Mouse (Mus musculus) limb, embryonic 14.5 days (tissue): ENCODE data around the gene Oit1. TPM values are rescaled to one million over a fixed set of nuclear protein-coding genes. Genes with fewer than 3 reads are reported as not detected.

Experiments
- ATAC-seq: fragments of 200-750 bp; cut with Nextera tagmentation; 2 replicates; pipeline ENCODE4 v1.8.0; 2017; ENCODE audit warnings: low read depth, moderate number of reproducible peaks, moderate TSS enrichment; ENCODE audit not compliant: low FRiP score
- DNase-seq: peaks from one replicate; pipeline ENCODE4 v3.0.0-alpha.2; 2015; ENCODE audit warnings: low spot score
- H3K27ac ChIP-seq: fragments of 300-500 bp; sonication (generic); replicated peaks from 2 replicates; pipeline ENCODE4 v1.5.1; 2014; ENCODE audit warnings: low read depth, mild to moderate bottlenecking, low read length, moderate library complexity, mixed read lengths
- H3K27me3 ChIP-seq: fragments of 300-500 bp; sonication (generic); 2 replicates; pipeline ENCODE4 v1.6.1; 2014; ENCODE audit warnings: low read length, mixed read lengths; ENCODE audit not compliant: control insufficient read depth, insufficient read depth
- H3K36me3 ChIP-seq: fragments of 300-500 bp; sonication (generic); 2 replicates; pipeline ENCODE4 v1.6.1; 2014; ENCODE audit warnings: mild to moderate bottlenecking, low read length, moderate library complexity, mixed read lengths; ENCODE audit not compliant: control insufficient read depth, insufficient read depth
- H3K4me1 ChIP-seq: fragments of 300-500 bp; sonication (generic); 2 replicates; pipeline ENCODE4 v1.6.1; 2014; ENCODE audit warnings: antibody characterized with exemption, low read length, mixed read lengths; ENCODE audit not compliant: control insufficient read depth, insufficient read depth
- H3K4me2 ChIP-seq: fragments of 300-500 bp; sonication (generic); replicated peaks from 2 replicates; pipeline ENCODE4 v1.6.1; 2014; ENCODE audit warnings: low read depth, mild to moderate bottlenecking, low read length, moderate library complexity; ENCODE audit not compliant: severe bottlenecking
- H3K4me3 ChIP-seq: fragments of 300-500 bp; sonication (generic); replicated peaks from 2 replicates; pipeline ENCODE4 v1.5.1; 2014; ENCODE audit warnings: low read length
- H3K9ac ChIP-seq: fragments of 300-500 bp; sonication (generic); 2 replicates; pipeline ENCODE4 v1.6.1; 2014; ENCODE audit warnings: mild to moderate bottlenecking, low read depth, low read length, moderate library complexity; ENCODE audit not compliant: severe bottlenecking
- H3K9me3 ChIP-seq: fragments of 300-500 bp; sonication (generic); 2 replicates; pipeline ENCODE4 v1.6.1; 2016; ENCODE audit warnings: low read length; ENCODE audit not compliant: control insufficient read depth
- POLR2A ChIP-seq: fragments of 200-500 bp; IDR thresholded peaks from 2 replicates; pipeline ENCODE4 v1.8.0; 2012; ENCODE audit warnings: inconsistent platforms, mild to moderate bottlenecking, moderate library complexity, borderline replicate concordance; ENCODE audit not compliant: insufficient read depth, insufficient read length; ENCODE audit errors: extremely low read depth
- WGBS: fragments of 180-500 bp; shearing (Covaris S2); extraction: QIAGEN DNeasy Blood & Tissue Kit; methylation state at CpG from one replicate; pipeline ENCODE4 v1.1.7; 2014; 5-methylcytosine and 5-hydroxymethylcytosine counted together
- polyA plus RNA-seq, 2 experiments: library from polyadenylated mRNA; depleted of rRNA in 1 of 2; stranded (reverse) in 1 of 2; unstranded in 1 of 2; fragments of >200 nt; fragmentation: Nextera tagmentation in 1 of 2; extraction: Ambion mirVana in 1 of 2; gene quantifications; 2 replicates each; pipeline versions ENCODE4 v1.2.1 to v1.2.3; 2012 to 2014

Gene Oit1
- polyA plus RNA-seq, 2 experiments = 0.15 to 0.19 TPM

DNA sequence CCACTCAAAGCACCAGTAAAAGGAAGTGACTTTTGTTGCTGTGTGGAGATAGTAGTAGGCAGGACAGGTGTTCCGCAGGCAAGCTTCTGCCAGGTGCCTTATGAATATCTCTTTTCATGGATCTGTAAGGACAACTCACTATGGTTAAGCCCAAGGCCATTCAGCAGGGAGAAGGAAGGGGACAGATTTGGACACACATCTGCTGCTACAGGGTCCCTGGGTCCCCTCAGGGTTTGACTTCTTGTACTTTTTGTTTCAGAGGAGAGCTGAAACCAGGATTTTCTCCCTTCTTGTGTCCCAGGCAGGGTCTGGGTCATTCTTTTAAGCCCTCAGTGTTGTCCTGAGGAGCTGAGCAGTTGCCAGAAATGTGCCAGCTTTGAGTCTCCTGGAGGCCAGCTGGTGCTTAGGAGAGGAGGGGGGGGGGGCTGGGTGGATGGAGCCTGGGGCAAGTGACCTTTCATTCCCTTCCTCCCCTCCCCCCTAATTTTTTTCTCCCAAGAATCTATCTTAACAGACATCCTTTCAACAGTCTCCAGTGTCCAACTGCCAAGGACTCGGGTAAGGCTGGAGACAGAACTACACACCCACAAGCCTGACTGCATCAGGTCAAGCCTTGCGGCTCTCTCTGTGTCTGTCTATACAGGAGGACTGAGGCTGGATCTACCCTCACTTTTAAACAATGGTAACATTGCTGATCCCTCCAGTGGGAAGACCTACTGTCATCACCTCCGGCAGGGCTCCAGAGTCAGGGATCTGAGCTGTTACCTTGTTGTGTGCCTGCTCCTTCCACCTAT, 10.6 kb downstream of the Oit1 start:
- WGBS = 69% methylated on average over 4 of the region's 4 CpGs
- Histone ChIP-seq H3K4me1 (no peaks in the 10 kb centered on the region), H3K27me3 (no peaks in the 10 kb centered on the region), H3K36me3 (no peaks in the 10 kb centered on the region), H3K4me2 (no peak overlapping the region), H3K9me3 (no peaks in the 10 kb centered on the region), H3K27ac (no peak overlapping the region), H3K4me3 (no peak overlapping the region), H3K9ac (no peak overlapping the region)
- ATAC-seq (no peak), DNase-seq (no peak)
- no peak for TF ChIP-seq POLR2A

DNA sequence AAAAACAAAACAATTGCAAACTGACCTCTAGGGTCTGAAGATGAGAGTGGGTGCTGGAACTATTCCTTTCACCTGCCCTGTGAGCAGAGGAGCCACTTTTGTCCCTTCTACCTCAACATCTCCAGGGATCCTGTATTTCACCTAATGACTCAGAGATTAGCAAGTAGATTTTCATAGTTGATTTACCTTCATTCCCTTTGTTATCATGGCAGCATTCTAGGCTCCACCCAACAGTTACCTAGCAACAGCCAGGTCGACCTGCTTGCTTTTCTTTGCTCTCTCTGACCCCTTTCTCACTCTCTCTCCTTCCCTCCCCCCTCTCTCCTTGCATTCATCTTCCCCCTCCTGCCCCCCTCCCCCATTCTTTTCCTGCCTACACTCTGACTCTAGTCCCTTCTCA, 11.4 kb downstream of the Oit1 start:
- ATAC-seq (no peak), DNase-seq (no peak)
- H3K4me1 ChIP-seq = no peaks in the 10 kb centered on the region
- no peak overlapping the region for H3K4me2 ChIP-seq
- WGBS = 4% methylated on average over 1 of the region's 1 CpGs
- H3K27me3 ChIP-seq = no peaks in the 10 kb centered on the region
- H3K36me3 ChIP-seq = no peaks in the 10 kb centered on the region
- no peak overlapping the region for H3K4me3 ChIP-seq
- no peak overlapping the region for H3K9ac ChIP-seq
- TF ChIP-seq POLR2A = no peak
- no peaks in the 10 kb centered on the region for H3K9me3 ChIP-seq
- H3K27ac ChIP-seq = no peak overlapping the region

DNA sequence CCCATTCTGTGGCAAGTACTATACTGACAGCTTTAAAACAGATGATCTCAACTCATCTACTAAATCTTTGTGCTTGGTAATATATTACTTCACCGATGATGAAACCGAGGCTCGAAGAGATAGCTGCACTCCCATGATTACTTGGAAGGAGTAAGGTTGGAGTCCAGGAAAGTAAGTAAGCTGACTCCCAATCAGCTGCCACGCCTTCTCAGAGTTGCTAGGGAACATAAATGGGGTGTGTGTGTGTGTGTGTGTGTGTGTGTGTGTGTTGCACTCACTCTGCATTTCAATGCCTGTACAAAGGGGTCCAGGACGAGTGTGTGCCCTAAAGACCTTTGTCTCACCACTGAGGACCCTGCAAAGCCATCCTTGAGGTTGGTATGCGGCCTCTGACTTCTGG, 12.7 kb downstream of the Oit1 start:
- no peak for TF ChIP-seq POLR2A
- Histone ChIP-seq H3K4me2 (no peak overlapping the region), H3K27ac (no peak overlapping the region), H3K4me1 (no peaks in the 10 kb centered on the region), H3K36me3 (no peaks in the 10 kb centered on the region), H3K9ac (no peak overlapping the region), H3K27me3 (no peaks in the 10 kb centered on the region), H3K9me3 (no peaks in the 10 kb centered on the region), H3K4me3 (no peak overlapping the region)
- WGBS = 76% methylated on average over 6 of the region's 6 CpGs
- ATAC-seq (no peak), DNase-seq (no peak)

DNA sequence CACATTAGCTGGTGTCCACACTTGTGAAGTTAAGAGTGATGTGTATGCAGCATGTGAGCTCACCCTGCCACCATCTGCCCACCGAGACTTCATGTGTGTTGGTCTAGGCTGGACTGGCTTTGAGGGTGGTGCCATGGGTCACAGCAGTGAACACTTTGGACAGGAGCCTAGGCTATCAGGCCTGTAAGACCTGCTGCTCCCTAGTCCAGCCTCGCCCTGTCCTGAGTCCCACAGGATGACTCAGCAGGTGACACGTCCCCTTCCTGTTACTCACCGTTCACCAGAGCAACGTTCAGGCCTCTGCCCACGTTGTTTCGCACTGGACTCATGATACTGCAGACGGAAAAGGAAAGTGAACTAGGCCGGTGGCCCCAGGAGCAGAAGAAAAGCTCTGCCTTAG, 21.7 kb downstream of the Oit1 start:
- H3K9me3 ChIP-seq = no peaks in the 10 kb centered on the region
- ATAC-seq = no peak
- H3K27me3 ChIP-seq = no peaks in the 10 kb centered on the region
- H3K27ac ChIP-seq = no peak overlapping the region
- DNase-seq = no peak
- no peaks in the 10 kb centered on the region for H3K36me3 ChIP-seq
- WGBS = 77% methylated on average over 9 of the region's 9 CpGs
- H3K4me1 ChIP-seq = peaks cover 3% of the 10 kb centered on the region; the same call in 1 of the 2 replicates
- no peak overlapping the region for H3K4me2 ChIP-seq
- TF ChIP-seq POLR2A = no peak
- H3K9ac ChIP-seq = no peak overlapping the region
- no peak overlapping the region for H3K4me3 ChIP-seq

DNA sequence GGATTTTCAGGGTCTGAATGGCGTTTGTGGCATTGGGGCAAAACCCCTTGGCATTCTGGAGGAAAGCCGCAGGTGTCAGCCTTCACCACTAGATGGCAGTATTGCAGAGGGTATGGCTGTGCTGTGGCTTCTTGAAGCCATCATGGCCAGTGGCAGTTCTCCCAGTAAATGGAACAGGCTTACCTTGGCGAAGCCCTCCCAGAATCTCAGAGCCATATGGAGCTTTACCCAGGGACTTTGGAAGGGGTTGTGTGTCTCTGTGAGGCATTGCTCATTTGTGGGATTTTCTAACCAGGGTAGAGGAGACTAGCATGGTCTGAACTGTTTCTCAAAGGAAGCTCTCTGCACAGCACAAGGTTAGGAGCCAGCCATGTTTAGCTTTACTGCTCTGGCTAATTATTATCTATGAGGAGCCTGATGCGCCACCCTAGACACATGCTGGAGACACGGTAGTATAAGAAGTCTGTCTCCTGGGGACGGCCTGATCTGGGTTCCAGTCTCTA, 22.5 kb downstream of the Oit1 start:
- H3K4me3 ChIP-seq = no peak overlapping the region
- H3K4me2 ChIP-seq = no peak overlapping the region
- no peak overlapping the region for H3K27ac ChIP-seq
- no peak for TF ChIP-seq POLR2A
- 29% methylated on average over 6 of the region's 6 CpGs for WGBS
- H3K9ac ChIP-seq = no peak overlapping the region
- H3K27me3 ChIP-seq = no peaks in the 10 kb centered on the region
- H3K4me1 ChIP-seq = peaks cover 3% of the 10 kb centered on the region; the same call in 1 of the 2 replicates
- DNase-seq = peak; percentile 77
- H3K9me3 ChIP-seq = no peaks in the 10 kb centered on the region
- ATAC-seq = peak; percentile 59
- no peaks in the 10 kb centered on the region for H3K36me3 ChIP-seq
